Mouse (Mus musculus): ENCODE data around the gene Kcnj8. TPM values are rescaled to one million over a fixed set of nuclear protein-coding genes. Genes with fewer than 3 reads are reported as not detected.

Kcnj8 gene
- total and polyA plus RNA-seq, 3 experiments: not detected

DNA sequence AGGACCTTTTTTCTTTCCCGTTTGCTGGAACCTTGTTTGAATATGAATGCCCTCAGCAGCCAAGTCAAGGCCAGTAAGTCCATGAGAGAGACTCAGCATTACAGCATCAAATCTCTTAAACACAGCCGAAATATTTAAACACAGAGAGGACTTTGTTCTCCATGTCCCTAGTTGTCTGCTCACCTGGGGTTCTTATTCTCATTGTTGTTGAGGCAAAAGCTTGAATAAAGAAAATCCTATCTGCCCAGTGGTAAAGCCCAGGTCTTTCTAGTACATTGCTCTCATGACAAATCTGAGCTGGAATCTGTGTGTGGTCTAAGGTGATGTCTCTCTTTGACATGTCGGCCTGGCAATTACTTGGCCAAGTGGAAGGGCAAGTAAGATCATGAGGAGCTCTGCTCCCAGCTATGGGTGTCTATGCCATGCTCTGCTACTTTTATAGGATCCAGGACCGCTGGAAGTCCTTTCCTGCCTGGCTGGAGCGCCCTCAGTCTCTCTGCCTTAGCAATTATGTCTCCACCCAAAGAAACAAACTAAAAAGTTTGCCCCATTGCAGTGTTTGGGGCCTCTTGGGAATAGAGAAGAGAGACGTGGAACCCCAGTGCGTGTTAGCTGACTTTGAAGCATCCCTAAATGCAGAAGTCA lies 2.6 kb downstream of the Kcnj8 start:
- no peak for DNase-seq (ENCODE audit: low read depth, low spot score)
- TF ChIP-seq MEF2A (IDR thresholded peaks at IDR 0.05; ENCODE audit: extremely low read depth, insufficient replicate concordance, low read depth, low read length, poor library complexity, severe bottlenecking) (no peak), TBP (IDR thresholded peaks at IDR 0.05; ENCODE audit: low read depth, low read length) (no peak), CHD2 (IDR thresholded peaks at IDR 0.05; ENCODE audit: low read length) (no peak), POLR2A (IDR thresholded peaks at IDR 0.05; ENCODE audit: control insufficient read depth in 1 of 2, insufficient read depth in 1 of 2, low read depth in 1 of 2, low read length in 2 of 2, poor library complexity in 1 of 2) (no peak), MAFK (IDR thresholded peaks at IDR 0.05; ENCODE audit: borderline replicate concordance, low read depth, low read length) (no peak), NRF1 (IDR thresholded peaks at IDR 0.05; ENCODE audit: insufficient read depth, low read depth, low read length, poor library complexity, severe bottlenecking) (no peak), TCF12 (IDR thresholded peaks at IDR 0.05; ENCODE audit: low read depth, low read length) (no peak), E2F4 (IDR thresholded peaks at IDR 0.05; ENCODE audit: borderline replicate concordance, low read depth, low read length) (no peak), SMC3 (IDR thresholded peaks at IDR 0.05; ENCODE audit: low read depth, low read length) (no peak), MYB (IDR thresholded peaks at IDR 0.05; ENCODE audit: low read depth, low read length) (no peak), ELF1 (IDR thresholded peaks at IDR 0.05; ENCODE audit: low read depth, low read length) (no peak), SIN3A (IDR thresholded peaks at IDR 0.05; ENCODE audit: low read length) (no peak), BHLHE40 (IDR thresholded peaks at IDR 0.05; ENCODE audit: borderline replicate concordance, low read depth, low read length) (no peak), POLR2AphosphoS2 (IDR thresholded peaks at IDR 0.05; ENCODE audit: low read length) (no peak), ZNF384 (IDR thresholded peaks at IDR 0.05; ENCODE audit: low read depth, low read length) (no peak), HCFC1 (IDR thresholded peaks at IDR 0.05; ENCODE audit: low read depth, low read length) (no peak), MXI1 (IDR thresholded peaks at IDR 0.05; ENCODE audit: low read depth, low read length) (no peak), RCOR1 (IDR thresholded peaks at IDR 0.05; ENCODE audit: low read depth, low read length) (no peak)
- H3K27me3 ChIP-seq (ENCODE audit: control insufficient read depth in 1 of 2, insufficient read depth in 2 of 2, low read length in 2 of 2): no peaks in the 10 kb centered on the region
- H3K9ac ChIP-seq (ENCODE audit: control insufficient read depth, low read depth, low read length, poor library complexity, severe bottlenecking): no peak overlapping the region
- no peaks in the 10 kb centered on the region for H3K4me1 ChIP-seq (ENCODE audit: control insufficient read depth in 1 of 2, insufficient read depth in 2 of 2, low read length in 2 of 2)
- H3K9me3 ChIP-seq (replicated peaks; ENCODE audit: insufficient read depth, low read length): no peaks in the 10 kb centered on the region
- no peaks in the 10 kb centered on the region for H3K36me3 ChIP-seq (ENCODE audit: control insufficient read depth in 1 of 2, insufficient read depth in 2 of 2, low read length in 2 of 2)
- H3K27ac ChIP-seq (ENCODE audit: control insufficient read depth, low read depth, low read length): no peak overlapping the region
- no peak overlapping the region for H3K4me3 ChIP-seq (ENCODE audit: control insufficient read depth in 1 of 2, insufficient read depth in 1 of 2, low read depth in 2 of 2, low read length in 2 of 2)
- no peaks in the 10 kb centered on the region for H3K79me2 ChIP-seq (ENCODE audit: control insufficient read depth, insufficient read depth, low read length, poor library complexity)

- Histone ChIP-seq H3K9me3 (replicated peaks; ENCODE audit: insufficient read depth, low read length) (no peaks in the 10 kb centered on the region), H3K4me3 (ENCODE audit: control insufficient read depth in 1 of 2, insufficient read depth in 1 of 2, low read depth in 2 of 2, low read length in 2 of 2) (no peak overlapping the region), H3K4me1 (ENCODE audit: control insufficient read depth in 1 of 2, insufficient read depth in 2 of 2, low read length in 2 of 2) (no peaks in the 10 kb centered on the region), H3K27ac (ENCODE audit: control insufficient read depth, low read depth, low read length) (no peak overlapping the region), H3K27me3 (ENCODE audit: control insufficient read depth in 1 of 2, insufficient read depth in 2 of 2, low read length in 2 of 2) (no peaks in the 10 kb centered on the region), H3K9ac (ENCODE audit: control insufficient read depth, low read depth, low read length, poor library complexity, severe bottlenecking) (no peak overlapping the region), H3K79me2 (ENCODE audit: control insufficient read depth, insufficient read depth, low read length, poor library complexity) (no peaks in the 10 kb centered on the region), H3K36me3 (ENCODE audit: control insufficient read depth in 1 of 2, insufficient read depth in 2 of 2, low read length in 2 of 2) (no peaks in the 10 kb centered on the region)
- DNase-seq (ENCODE audit: low read depth, low spot score): no peak
- TF ChIP-seq NRF1 (IDR thresholded peaks at IDR 0.05; ENCODE audit: insufficient read depth, low read depth, low read length, poor library complexity, severe bottlenecking) (no peak), MXI1 (IDR thresholded peaks at IDR 0.05; ENCODE audit: low read depth, low read length) (no peak), POLR2A (IDR thresholded peaks at IDR 0.05; ENCODE audit: control insufficient read depth in 1 of 2, insufficient read depth in 1 of 2, low read depth in 1 of 2, low read length in 2 of 2, poor library complexity in 1 of 2) (no peak), ZKSCAN1 (IDR thresholded peaks at IDR 0.05; ENCODE audit: low read depth, low read length) (no peak)
These were observed 4.0 kb downstream of the Kcnj8 start for GRCm38 (mm10) chr6:142567452-142567851.

Measured in MEL (cell line).